Mouse (Mus musculus): Measurements from ENCODE around the gene Rhbdl3.

DNA sequence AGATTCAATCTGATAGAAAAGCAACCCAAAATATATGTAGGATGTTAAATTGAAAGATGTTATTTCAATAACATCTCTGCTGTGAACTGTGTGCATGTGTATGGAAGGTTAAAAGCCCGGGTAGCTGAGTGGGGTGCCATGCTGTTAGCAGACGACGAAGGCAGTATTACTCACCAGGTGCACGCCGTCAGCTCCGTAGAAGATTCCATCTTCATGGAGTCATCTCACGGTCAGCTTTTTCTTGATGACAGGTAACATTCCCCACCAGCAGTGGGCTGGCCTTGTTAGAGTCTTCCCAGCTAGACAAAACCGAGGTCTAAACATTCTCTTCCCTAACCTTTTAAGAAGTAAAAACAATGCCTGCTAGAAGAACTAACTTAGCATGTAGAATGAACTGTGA, 36.6 kb upstream of the Rhbdl3 start:
- TF ChIP-seq CTCF (IDR thresholded peaks at IDR 0.05; ENCODE audit: control insufficient read depth, insufficient read depth, low read length) (no peak), POLR2A (IDR thresholded peaks at IDR 0.05; ENCODE audit: borderline replicate concordance, control insufficient read depth, low read depth, low read length) (no peak)

Measured in bone marrow, adult 2 months (tissue).